8 mouse cellular contexts compared by ENCODE assay signal in genomic region chr14:22905741-22906667, GRCm38 (mm10).
DNase-seq lines count a peak whose midpoint lies in the region; ATAC-seq and TF ChIP-seq lines count a peak whose summit lies in the region.
"Had no signal": no experiment of that assay in that cellular context is flagged by ENCODE, and none has a peak within 500 bp of the region (broad histone marks: within the 10 kb centered on the region; RNA-seq: fewer than 3 reads in every experiment).

No protein-coding gene starts in this region.

- no peak overlapping the region for H3K4me3 ChIP-seq in kidney, embryonic 15.5 days (replicated peaks)
- H3K4me3 ChIP-seq in embryonic fibroblast, embryonic 13.5 days (ENCODE audit: insufficient read depth, low read length): no peak overlapping the region
- H3K4me3 ChIP-seq in neural tube, embryonic 14.5 days (ENCODE audit: low read depth, low read length): no peak overlapping the region
- H3K4me3 ChIP-seq: heart, embryonic 15.5 days had no signal

- H3K9me3 ChIP-seq in kidney, embryonic 15.5 days (replicated peaks): no peaks in the 10 kb centered on the region
- H3K9me3 ChIP-seq in neural tube, embryonic 14.5 days (ENCODE audit: control insufficient read depth, low read length): no peaks in the 10 kb centered on the region
- H3K9me3 ChIP-seq: heart, embryonic 15.5 days had no signal

- no peak for ATAC-seq in kidney, embryonic 15.5 days (replicated peaks; ENCODE audit: low FRiP score)
- peak; percentile 79 for ATAC-seq in neural tube, embryonic 14.5 days (ENCODE audit: low read depth)

- WGBS in kidney, embryonic 15.5 days: 66% methylated on average over 7 of the region's 7 CpGs
- WGBS in neural tube, embryonic 14.5 days: 62% methylated on average over 7 of the region's 7 CpGs

- H3K36me3 ChIP-seq in kidney, embryonic 15.5 days: no peaks in the 10 kb centered on the region
- H3K36me3 ChIP-seq in neural tube, embryonic 14.5 days (ENCODE audit: control insufficient read depth, insufficient read depth, low read length): no peaks in the 10 kb centered on the region
- H3K36me3 ChIP-seq: heart, embryonic 15.5 days had no signal

- peak overlapping the region; percentile 28 for H3K27ac ChIP-seq in kidney, embryonic 15.5 days
- H3K27ac ChIP-seq in embryonic fibroblast, embryonic 13.5 days (ENCODE audit: insufficient read depth, low read length): peak overlapping the region; percentile 60
- no peak overlapping the region for H3K27ac ChIP-seq in neural tube, embryonic 14.5 days (ENCODE audit: low read depth, low read length)
- H3K27ac ChIP-seq: heart, embryonic 15.5 days had no signal

- TF ChIP-seq POLR2A in embryonic fibroblast, embryonic 13.5 days (IDR thresholded peaks at IDR 0.05; ENCODE audit: low read depth, low read length): no peak

- no peak overlapping the region for H3K9ac ChIP-seq in kidney, embryonic 15.5 days
- H3K9ac ChIP-seq in neural tube, embryonic 14.5 days (replicated peaks; ENCODE audit: low read depth, low read length): no peak overlapping the region
- H3K9ac ChIP-seq: heart, embryonic 15.5 days had no signal

- DNase-seq in kidney, adult 11 months: no peak
- DNase-seq in kidney, postnatal 4 days: peak; percentile 26 to 40
- DNase-seq in cerebellum, adult 18-20 months: no peak
- no peak for DNase-seq in ovary, postnatal 36 days (ENCODE audit: low spot score)

- no peak for TF ChIP-seq CTCF in embryonic fibroblast, embryonic 13.5 days (IDR thresholded peaks at IDR 0.05; ENCODE audit: borderline replicate concordance, insufficient read depth, low read length)

- no peak overlapping the region for H3K4me2 ChIP-seq in kidney, embryonic 15.5 days
- H3K4me2 ChIP-seq in neural tube, embryonic 14.5 days (ENCODE audit: low read depth, low read length): no peak overlapping the region
- H3K4me2 ChIP-seq: heart, embryonic 15.5 days had no signal

- H3K4me1 ChIP-seq in kidney, embryonic 15.5 days: peaks cover 17% of the 10 kb centered on the region
- peaks cover 19% of the 10 kb centered on the region for H3K4me1 ChIP-seq in embryonic fibroblast, embryonic 13.5 days (ENCODE audit: control insufficient read depth, insufficient read depth, low read length)
- peaks cover 12% of the 10 kb centered on the region for H3K4me1 ChIP-seq in neural tube, embryonic 14.5 days (ENCODE audit: control insufficient read depth, insufficient read depth, low read length)
- H3K4me1 ChIP-seq: heart, embryonic 15.5 days had no signal

- no peaks in the 10 kb centered on the region for H3K27me3 ChIP-seq in kidney, embryonic 15.5 days
- H3K27me3 ChIP-seq in neural tube, embryonic 14.5 days (ENCODE audit: control insufficient read depth, insufficient read depth, low read length): no peaks in the 10 kb centered on the region
- H3K27me3 ChIP-seq: heart, embryonic 15.5 days had no signal

Comparison
In these comparisons a context has a peak if more than half of its experiments do, and no peak if none do; other contexts are left out.
1. DNase-seq: peak in kidney, postnatal 4 days (2 of 2); none in kidney, adult 11 months (single experiment), cerebellum, adult 18-20 months (0 of 2) and ovary, postnatal 36 days (single experiment).